Mouse (Mus musculus) midbrain, embryonic 13.5 days (tissue): Measurements from ENCODE around the gene Spef2. TPM values are rescaled to one million over a fixed set of nuclear protein-coding genes. Genes with fewer than 3 reads are reported as not detected.

Source experiments
- ATAC-seq: fragments of 200-750 bp; cut with Nextera tagmentation; 2 replicates; pipeline ENCODE4 v1.8.0; 2017; ENCODE audit warnings: mild to moderate bottlenecking, moderate TSS enrichment, moderate library complexity
- H3K27ac ChIP-seq: fragments of 300-500 bp; sonication (generic); 2 replicates; pipeline ENCODE4 v1.5.1; 2015; ENCODE audit warnings: inconsistent platforms, mild to moderate bottlenecking, moderate library complexity
- H3K27me3 ChIP-seq: fragments of 300-500 bp; sonication (generic); 2 replicates; pipeline ENCODE4 v1.6.1; 2015; ENCODE audit warnings: mild to moderate bottlenecking, inconsistent platforms
- H3K36me3 ChIP-seq: fragments of 300-500 bp; sonication (generic); 2 replicates; pipeline ENCODE4 v1.6.1; 2015; ENCODE audit warnings: mild to moderate bottlenecking, inconsistent platforms
- H3K4me1 ChIP-seq: fragments of 300-500 bp; sonication (generic); replicated peaks from 2 replicates; pipeline ENCODE4 v1.6.1; 2015; ENCODE audit warnings: inconsistent platforms
- H3K4me2 ChIP-seq: fragments of 300-500 bp; sonication (generic); replicated peaks from 2 replicates; pipeline ENCODE4 v1.6.1; 2015; ENCODE audit warnings: moderate library complexity, mild to moderate bottlenecking, inconsistent platforms
- H3K4me3 ChIP-seq: fragments of 300-500 bp; sonication (generic); replicated peaks from 2 replicates; pipeline ENCODE4 v1.5.1; 2015; ENCODE audit warnings: mild to moderate bottlenecking, inconsistent platforms
- H3K9ac ChIP-seq: fragments of 300-500 bp; sonication (generic); replicated peaks from 2 replicates; pipeline ENCODE4 v1.6.1; 2015; ENCODE audit warnings: mild to moderate bottlenecking, inconsistent platforms
- H3K9me3 ChIP-seq: fragments of 300-500 bp; sonication (generic); 2 replicates; pipeline ENCODE4 v1.6.1; 2016; ENCODE audit warnings: mild to moderate bottlenecking, inconsistent platforms
- WGBS: fragments of 180-500 bp; shearing (Covaris S2); methylation state at CpG from one replicate; pipeline ENCODE4 v1.1.7; 2015; 5-methylcytosine and 5-hydroxymethylcytosine counted together
- polyA plus RNA-seq: library from polyadenylated mRNA; unstranded; fragments of >200 nt; fragmentation: Nextera tagmentation; extraction: Ambion mirVana; gene quantifications from 2 replicates; pipeline ENCODE4 v1.2.1, GENCODE M21; 2015

Gene Spef2
- polyA plus RNA-seq, 1 experiment from 2014 or later, result 1.0 TPM

- Histone ChIP-seq H3K27ac (no peak overlapping the region), H3K4me2 (no peak overlapping the region), H3K4me1 (no peaks in the 10 kb centered on the region), H3K9me3 (no peaks in the 10 kb centered on the region), H3K9ac (no peak overlapping the region), H3K4me3 (no peak overlapping the region), H3K27me3 (no peaks in the 10 kb centered on the region), H3K36me3 (no peaks in the 10 kb centered on the region)
- ATAC-seq, result no peak
- WGBS, result 93% methylated on average over 6 of the region's 6 CpGs
These were observed 117.0 kb downstream of the Spef2 start for GRCm38 (mm10) chr15:9631657-9632056.

DNA sequence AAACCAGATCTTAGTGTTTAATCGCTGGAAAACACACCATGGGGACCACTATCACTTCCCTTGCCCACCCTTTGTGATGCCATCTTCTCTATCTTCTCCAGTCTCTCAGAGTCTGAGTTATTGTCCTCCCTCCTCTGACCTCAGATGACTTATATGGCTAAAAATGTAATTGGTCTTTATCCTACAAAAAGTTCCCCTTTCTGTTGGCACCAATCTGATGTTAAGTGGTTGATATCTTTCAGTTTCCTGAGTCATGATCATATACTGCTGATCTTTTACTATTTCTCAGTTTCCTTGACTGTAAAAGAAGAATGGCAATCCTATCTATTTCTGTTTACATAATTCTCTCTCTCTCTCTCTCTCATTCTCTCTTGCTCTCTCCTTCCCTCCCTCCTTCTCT, 119.0 kb downstream of the Spef2 start:
- no peak overlapping the region for H3K4me2 ChIP-seq
- no peak for ATAC-seq
- no peaks in the 10 kb centered on the region for H3K4me1 ChIP-seq
- no peaks in the 10 kb centered on the region for H3K27me3 ChIP-seq
- H3K36me3 ChIP-seq, result no peaks in the 10 kb centered on the region
- H3K4me3 ChIP-seq, result no peak overlapping the region
- no peak overlapping the region for H3K9ac ChIP-seq
- H3K9me3 ChIP-seq, result no peaks in the 10 kb centered on the region
- no peak overlapping the region for H3K27ac ChIP-seq
- 77% methylated on average over 1 of the region's 1 CpGs for WGBS

DNA sequence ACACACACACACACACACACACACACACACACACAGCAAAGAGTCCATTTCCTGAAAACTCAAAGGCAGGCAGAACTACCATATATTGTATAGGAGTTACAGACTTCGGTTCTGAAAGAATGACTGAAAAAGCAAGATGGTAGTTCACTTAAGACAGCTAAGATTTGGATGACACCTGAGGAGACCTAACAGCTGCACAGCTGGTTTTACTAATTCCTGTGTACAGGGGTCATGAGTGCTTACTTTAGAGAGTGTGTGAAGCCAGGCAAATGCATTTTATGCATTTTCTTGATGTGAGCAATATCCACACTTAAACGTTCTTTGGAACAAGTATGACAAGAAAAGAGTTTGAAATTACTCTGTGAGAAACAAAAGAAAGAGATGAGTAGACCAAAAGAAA, 124.0 kb downstream of the Spef2 start:
- Histone ChIP-seq H3K9ac (no peak overlapping the region), H3K4me1 (no peaks in the 10 kb centered on the region), H3K4me2 (no peak overlapping the region), H3K36me3 (no peaks in the 10 kb centered on the region), H3K4me3 (no peak overlapping the region), H3K27me3 (no peaks in the 10 kb centered on the region), H3K27ac (no peak overlapping the region), H3K9me3 (no peaks in the 10 kb centered on the region)
- ATAC-seq, result no peak
- 65% methylated on average over 2 of the region's 2 CpGs for WGBS

GRCm38 (mm10) chr15:9608177-9608576, 140.5 kb downstream of the Spef2 start:
- no peak overlapping the region for H3K9ac ChIP-seq
- no peaks in the 10 kb centered on the region for H3K9me3 ChIP-seq
- no peak overlapping the region for H3K4me3 ChIP-seq
- ATAC-seq, result no peak
- no peaks in the 10 kb centered on the region for H3K36me3 ChIP-seq
- 80% methylated on average over 4 of the region's 4 CpGs for WGBS
- H3K4me2 ChIP-seq, result no peak overlapping the region
- H3K4me1 ChIP-seq, result no peaks in the 10 kb centered on the region
- H3K27ac ChIP-seq, result no peak overlapping the region
- no peaks in the 10 kb centered on the region for H3K27me3 ChIP-seq

DNA sequence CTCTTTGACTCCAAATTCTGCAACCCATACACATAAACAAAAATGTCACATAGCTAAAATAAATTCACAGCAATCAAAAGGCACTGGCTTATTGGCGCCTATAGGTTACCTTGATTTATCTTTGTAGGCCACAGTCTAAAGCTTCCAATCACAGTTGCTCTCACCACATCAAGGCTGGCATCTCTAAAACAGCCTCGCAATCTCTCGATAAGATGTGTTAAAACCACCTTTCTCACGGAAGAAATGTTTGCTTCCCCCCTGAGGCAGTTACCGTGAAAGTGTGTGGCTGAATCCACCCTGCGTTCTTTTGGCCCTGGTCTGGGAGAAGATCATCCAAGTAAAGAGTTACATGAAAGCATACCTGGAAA, 148.6 kb downstream of the Spef2 start:
- H3K4me2 ChIP-seq, result no peak overlapping the region
- H3K27me3 ChIP-seq, result no peaks in the 10 kb centered on the region
- no peak overlapping the region for H3K4me3 ChIP-seq
- H3K4me1 ChIP-seq, result no peaks in the 10 kb centered on the region
- no peak overlapping the region for H3K9ac ChIP-seq
- no peak overlapping the region for H3K27ac ChIP-seq
- no peaks in the 10 kb centered on the region for H3K36me3 ChIP-seq
- 96% methylated on average over 6 of the region's 6 CpGs for WGBS
- H3K9me3 ChIP-seq, result no peaks in the 10 kb centered on the region
- no peak for ATAC-seq

- 84% methylated on average over 12 of the region's 12 CpGs for WGBS
- Histone ChIP-seq H3K4me2 (no peak overlapping the region), H3K4me1 (no peaks in the 10 kb centered on the region), H3K27me3 (no peaks in the 10 kb centered on the region), H3K4me3 (no peak overlapping the region), H3K27ac (no peak overlapping the region), H3K9ac (no peak overlapping the region), H3K9me3 (no peaks in the 10 kb centered on the region), H3K36me3 (no peaks in the 10 kb centered on the region)
- no peak for ATAC-seq
These were observed 149.1 kb downstream of the Spef2 start for GRCm38 (mm10) chr15:9599382-9600087.

DNA sequence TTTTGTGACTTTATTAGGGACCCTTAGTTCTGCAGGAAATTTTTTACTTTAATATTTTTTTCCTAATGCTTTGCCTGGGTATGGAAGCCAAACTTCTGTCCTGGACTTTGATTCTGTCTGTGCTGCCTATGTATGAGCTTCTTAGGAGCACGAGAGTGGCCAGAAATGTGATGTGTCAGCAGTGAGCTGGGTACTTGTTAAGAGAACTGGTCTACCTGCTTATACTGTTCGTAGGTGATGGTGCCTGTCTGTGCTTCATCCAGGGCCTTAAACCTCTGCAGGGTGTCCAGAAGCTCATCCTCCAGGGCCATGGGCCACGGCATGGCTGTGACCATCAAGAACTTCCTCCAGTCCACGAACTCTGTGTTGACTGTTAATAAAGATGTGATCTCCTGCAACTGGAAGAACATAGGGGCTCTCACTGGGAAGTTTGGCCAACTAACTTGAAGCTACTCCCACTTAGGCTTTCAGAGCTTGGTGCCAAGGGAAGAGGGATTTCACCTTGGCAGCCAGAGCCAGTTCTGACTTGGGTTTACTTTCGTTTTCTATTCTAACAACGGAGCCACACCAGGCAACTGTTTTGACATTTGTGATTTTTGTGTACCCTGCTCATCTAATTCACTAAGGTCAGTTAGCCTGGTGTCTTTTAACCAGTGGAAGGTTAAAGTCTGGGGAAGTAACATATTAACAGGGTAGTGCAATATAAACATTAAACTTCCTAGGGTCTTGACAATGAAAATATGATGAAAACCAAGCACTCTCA, 152.2 kb downstream of the Spef2 start:
- Histone ChIP-seq H3K4me1 (no peaks in the 10 kb centered on the region), H3K27me3 (no peaks in the 10 kb centered on the region), H3K36me3 (no peaks in the 10 kb centered on the region), H3K27ac (no peak overlapping the region), H3K9ac (no peak overlapping the region), H3K4me2 (no peak overlapping the region), H3K4me3 (no peak overlapping the region), H3K9me3 (no peaks in the 10 kb centered on the region)
- no peak for ATAC-seq
- 91% methylated on average over 6 of the region's 6 CpGs for WGBS

DNA sequence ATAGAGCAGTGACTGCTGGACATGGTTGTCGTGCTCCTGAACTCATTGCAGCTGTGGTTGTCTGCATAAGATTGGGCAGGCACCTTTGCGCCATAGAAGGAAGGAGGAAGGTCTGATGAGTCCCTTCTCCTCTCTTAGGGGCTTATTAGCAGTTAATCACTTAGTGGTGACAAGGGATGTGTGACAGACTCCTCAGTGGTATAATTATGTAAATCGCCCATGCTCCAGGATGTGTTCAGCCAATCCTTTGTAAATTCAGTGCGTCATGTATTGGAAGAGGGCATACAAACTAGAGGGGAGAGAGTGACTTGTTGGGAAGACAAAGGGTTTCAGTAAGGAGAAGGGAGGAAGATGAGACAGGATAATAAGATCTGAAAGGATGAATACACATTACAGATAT, 158.7 kb downstream of the Spef2 start:
- no peak overlapping the region for H3K9ac ChIP-seq
- no peak for ATAC-seq
- no peaks in the 10 kb centered on the region for H3K36me3 ChIP-seq
- H3K4me2 ChIP-seq, result no peak overlapping the region
- no peaks in the 10 kb centered on the region for H3K9me3 ChIP-seq
- no peaks in the 10 kb centered on the region for H3K27me3 ChIP-seq
- no peak overlapping the region for H3K4me3 ChIP-seq
- WGBS, result 88% methylated on average over 4 of the region's 4 CpGs
- no peaks in the 10 kb centered on the region for H3K4me1 ChIP-seq
- H3K27ac ChIP-seq, result no peak overlapping the region

GRCm38 (mm10) chr15:9580470-9581280, 168.0 kb downstream of the Spef2 start:
- no peaks in the 10 kb centered on the region for H3K9me3 ChIP-seq
- ATAC-seq, result no peak
- no peaks in the 10 kb centered on the region for H3K27me3 ChIP-seq
- H3K4me3 ChIP-seq, result no peak overlapping the region
- 92% methylated on average over 11 of the region's 11 CpGs for WGBS
- H3K9ac ChIP-seq, result no peak overlapping the region
- no peaks in the 10 kb centered on the region for H3K4me1 ChIP-seq
- H3K27ac ChIP-seq, result no peak overlapping the region
- no peak overlapping the region for H3K4me2 ChIP-seq
- H3K36me3 ChIP-seq, result no peaks in the 10 kb centered on the region

DNA sequence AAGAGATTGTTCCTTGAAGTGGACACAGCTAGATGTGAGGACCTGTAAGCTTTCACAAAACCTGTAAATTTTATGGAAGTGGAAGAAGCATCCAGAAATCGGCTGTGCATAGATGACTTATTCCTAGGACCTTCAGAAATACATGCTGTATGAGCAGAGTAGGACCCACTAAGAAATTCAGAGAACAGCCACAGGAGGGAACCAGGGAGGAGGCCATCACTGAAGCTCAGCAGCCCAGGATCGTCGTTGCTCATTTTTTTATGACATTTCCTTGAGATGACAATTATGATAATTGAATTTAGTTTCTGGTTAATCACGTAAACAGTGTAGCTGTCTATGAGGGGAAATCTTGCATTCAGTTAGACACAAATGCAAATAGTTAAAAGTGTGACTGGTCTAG, 171.4 kb downstream of the Spef2 start:
- Histone ChIP-seq H3K9me3 (no peaks in the 10 kb centered on the region), H3K9ac (no peak overlapping the region), H3K4me3 (no peak overlapping the region), H3K27me3 (no peaks in the 10 kb centered on the region), H3K4me2 (no peak overlapping the region), H3K27ac (no peak overlapping the region), H3K4me1 (no peaks in the 10 kb centered on the region), H3K36me3 (no peaks in the 10 kb centered on the region)
- ATAC-seq, result no peak
- 89% methylated on average over 4 of the region's 4 CpGs for WGBS

DNA sequence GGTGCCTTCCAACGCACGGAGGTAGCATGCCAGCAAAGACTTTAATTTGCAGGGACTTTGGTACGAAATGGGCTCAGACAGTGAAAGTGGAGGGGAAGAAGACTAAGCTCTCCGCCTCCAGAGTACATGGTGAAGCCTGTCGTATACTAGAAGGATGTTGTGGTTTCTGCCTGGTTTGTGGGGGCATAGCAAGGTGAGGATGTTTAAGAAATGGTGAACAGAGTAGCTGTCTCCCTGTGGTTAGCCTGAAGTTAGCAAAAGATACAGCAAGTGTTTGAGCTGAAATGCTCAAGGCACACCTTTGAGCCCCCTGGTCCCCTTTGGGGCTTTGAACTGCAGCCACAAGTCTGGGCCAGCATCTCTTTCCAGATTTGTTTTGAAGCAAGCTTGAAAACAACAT, 173.9 kb downstream of the Spef2 start:
- no peaks in the 10 kb centered on the region for H3K36me3 ChIP-seq
- no peaks in the 10 kb centered on the region for H3K27me3 ChIP-seq
- no peaks in the 10 kb centered on the region for H3K4me1 ChIP-seq
- H3K9me3 ChIP-seq, result no peaks in the 10 kb centered on the region
- H3K4me2 ChIP-seq, result no peak overlapping the region
- no peak for ATAC-seq
- 91% methylated on average over 5 of the region's 5 CpGs for WGBS
- no peak overlapping the region for H3K4me3 ChIP-seq
- no peak overlapping the region for H3K9ac ChIP-seq
- H3K27ac ChIP-seq, result no peak overlapping the region

GRCm38 (mm10) chr15:9573361-9573760, 175.3 kb downstream of the Spef2 start:
- Histone ChIP-seq H3K4me3 (no peak overlapping the region), H3K27me3 (no peaks in the 10 kb centered on the region), H3K4me1 (no peaks in the 10 kb centered on the region), H3K36me3 (no peaks in the 10 kb centered on the region), H3K9ac (no peak overlapping the region), H3K4me2 (no peak overlapping the region), H3K9me3 (no peaks in the 10 kb centered on the region), H3K27ac (no peak overlapping the region)
- ATAC-seq, result no peak
- WGBS, result 88% methylated on average over 4 of the region's 4 CpGs
